Mouse (Mus musculus) layer of hippocampus, postnatal 14 days (tissue): ENCODE data around the gene Cox7a2l. TPM values are rescaled to one million over a fixed set of nuclear protein-coding genes. Genes with fewer than 3 reads are reported as not detected.

Experiments used
- DNase-seq, 2 experiments: peaks; one replicate each; pipeline ENCODE4 v3.0.0; 2021 to 2022; ENCODE audit warnings: low spot score in 2 of 2, mixed read lengths in 1 of 2
- long read RNA-seq, 2 experiments: library from polyadenylated mRNA; stranded (forward); transcript quantifications; one replicate each; pipeline ENCODE4 v2.0.0; 2021
- total RNA-seq, 2 experiments: library from RNA; stranded (reverse); gene quantifications; 2 replicates each; pipeline ENCODE4 v1.2.3; 2021

Gene Cox7a2l
- 100 to 1,000 TPM; 184 to 185 TPM for total RNA-seq
- long read RNA-seq, experiment 1, transcript Cox7a2l-201 (3 exons, 1,076 nt), result major isoform, 65 of 78 reads
- long read RNA-seq, experiment 1, partial matches to known transcripts, result 0 of 78 reads
- long read RNA-seq, experiment 1, other reads (novel, unspliced or antisense), result 12 of 78 reads
- long read RNA-seq, experiment 2, transcript Cox7a2l-201 (3 exons, 1,076 nt), result major isoform, 142 of 159 reads
- long read RNA-seq, experiment 2, partial matches to known transcripts, result 2 of 159 reads
- long read RNA-seq, experiment 2, other reads (novel, unspliced or antisense), result 13 of 159 reads

GRCm38 (mm10) chr17:83517280-83518015 lies at the start of gene Cox7a2l:
Gene Cox7a2l (minus strand): TSS chr17:83517330.
- peak in 1 of 2 experiments; percentile 62 for DNase-seq

GRCm38 (mm10) chr17:83565506-83565905 lies 48.4 kb upstream of the Cox7a2l start:
- peak; percentile 41 to 67 for DNase-seq

- DNase-seq, result no peak
Measured at GRCm38 (mm10) chr17:83564119-83564820, 47.1 kb upstream of the Cox7a2l start.

GRCm38 (mm10) chr17:83563703-83564111 lies 46.6 kb upstream of the Cox7a2l start:
- peak in 1 of 2 experiments; percentile 41 for DNase-seq

- DNase-seq, result no peak
Measured at GRCm38 (mm10) chr17:83562153-83563010, 45.3 kb upstream of the Cox7a2l start.

- no peak for DNase-seq
Measured at GRCm38 (mm10) chr17:83559081-83559480, 42.0 kb upstream of the Cox7a2l start.

GRCm38 (mm10) chr17:83555836-83556235 lies 38.7 kb upstream of the Cox7a2l start:
- DNase-seq, result no peak

GRCm38 (mm10) chr17:83554997-83555396 lies 37.9 kb upstream of the Cox7a2l start:
- no peak for DNase-seq

- peak; percentile 48 to 74 for DNase-seq
Measured at GRCm38 (mm10) chr17:83548501-83549233, 31.5 kb upstream of the Cox7a2l start.

GRCm38 (mm10) chr17:83547145-83547544 lies 30.0 kb upstream of the Cox7a2l start:
- DNase-seq, result no peak

- DNase-seq, result peak in 1 of 2 experiments; percentile 37
Measured at GRCm38 (mm10) chr17:83545756-83546742, 28.9 kb upstream of the Cox7a2l start.

- DNase-seq, result no peak
Measured at GRCm38 (mm10) chr17:83545259-83545658, 28.1 kb upstream of the Cox7a2l start.

GRCm38 (mm10) chr17:83542424-83542823 lies 25.3 kb upstream of the Cox7a2l start:
- DNase-seq, result no peak

- DNase-seq, result no peak
Measured at GRCm38 (mm10) chr17:83539262-83540037, 22.3 kb upstream of the Cox7a2l start.

- no peak for DNase-seq
Measured at GRCm38 (mm10) chr17:83538694-83539093, 21.6 kb upstream of the Cox7a2l start.

GRCm38 (mm10) chr17:83538141-83538540 lies 21.0 kb upstream of the Cox7a2l start:
- no peak for DNase-seq

GRCm38 (mm10) chr17:83533150-83533549 lies 16.0 kb upstream of the Cox7a2l start:
- no peak for DNase-seq
